Mouse (Mus musculus) heart, postnatal 0 days (tissue): Measurements from ENCODE around the gene Snx29. TPM values are rescaled to one million over a fixed set of nuclear protein-coding genes. Genes with fewer than 3 reads are reported as not detected.
"Not testable (repeated sequence)": the region's sequence is repeated elsewhere in the genome, so short reads cannot be mapped to it uniquely, and the experiment has no call there.

Experiments
- ATAC-seq: fragments of 200-750 bp; cut with Nextera tagmentation; 2 replicates; pipeline ENCODE4 v1.8.0; 2017; ENCODE audit warnings: low read depth, moderate number of reproducible peaks, moderate library complexity; ENCODE audit not compliant: insufficient read depth
- DNase-seq: peaks from one replicate; pipeline ENCODE4 v3.0.0-alpha.2; 2016; ENCODE audit warnings: low spot score
- H3K27ac ChIP-seq: fragments of 300-500 bp; sonication (generic); 2 replicates; pipeline ENCODE4 v1.5.1; 2014; ENCODE audit warnings: low read depth, mild to moderate bottlenecking
- H3K27me3 ChIP-seq: fragments of 300-500 bp; sonication (generic); 2 replicates; pipeline ENCODE4 v1.6.1; 2014; ENCODE audit warnings: low read length, mixed read lengths; ENCODE audit not compliant: control insufficient read depth, insufficient read depth
- H3K36me3 ChIP-seq: fragments of 300-500 bp; sonication (generic); replicated peaks from 2 replicates; pipeline ENCODE4 v1.6.1; 2014; ENCODE audit warnings: low read length, mixed read lengths; ENCODE audit not compliant: control insufficient read depth, insufficient read depth
- H3K4me1 ChIP-seq: fragments of 300-500 bp; sonication (generic); 2 replicates; pipeline ENCODE4 v1.6.1; 2014; ENCODE audit warnings: antibody characterized with exemption; ENCODE audit not compliant: control insufficient read depth, insufficient read depth
- H3K4me2 ChIP-seq: fragments of 300-500 bp; sonication (generic); 2 replicates; pipeline ENCODE4 v1.6.1; 2014; ENCODE audit warnings: low read depth, mild to moderate bottlenecking, low read length, moderate library complexity
- H3K4me3 ChIP-seq: fragments of 300-500 bp; sonication (generic); 2 replicates; pipeline ENCODE4 v1.5.1; 2014; ENCODE audit warnings: low read depth, low read length
- H3K9ac ChIP-seq: fragments of 300-500 bp; sonication (generic); replicated peaks from 2 replicates; pipeline ENCODE4 v1.6.1; 2014; ENCODE audit warnings: low read depth, low read length, mixed read lengths
- H3K9me3 ChIP-seq: fragments of 300-500 bp; sonication (generic); replicated peaks from 2 replicates; pipeline ENCODE4 v1.6.1; 2016; ENCODE audit warnings: low read length; ENCODE audit not compliant: control insufficient read depth
- CTCF ChIP-seq: IDR thresholded peaks from 2 replicates; pipeline ENCODE4 v1.5.1; 2016; ENCODE audit warnings: antibody characterized with exemption, control low read depth, low read depth
- EP300 ChIP-seq: IDR thresholded peaks from 2 replicates; pipeline ENCODE4 v1.6.1; 2016; ENCODE audit warnings: antibody characterized with exemption, low read depth
- WGBS: fragments of 180-500 bp; shearing (Covaris S2); extraction: QIAGEN DNeasy Blood & Tissue Kit; methylation state at CpG from one replicate; pipeline ENCODE4 v1.1.7; 2014; 5-methylcytosine and 5-hydroxymethylcytosine counted together
- polyA plus RNA-seq: library from polyadenylated mRNA; unstranded; fragments of >200 nt; fragmentation: Nextera tagmentation; extraction: Ambion mirVana; gene quantifications from 2 replicates; pipeline ENCODE4 v1.2.1, GENCODE M21; 2015
- total RNA-seq: library from RNA; depleted of rRNA; stranded (reverse); fragments of >200 nt; gene quantifications from 2 replicates; pipeline ENCODE4 v1.2.3, GENCODE M21; 2014; ENCODE audit warnings: low replicate concordance

Gene Snx29
- total and polyA plus RNA-seq, 2 experiments from 2014 or later: 3.1 to 3.9 TPM

- WGBS: 78% methylated on average over 1 of the region's 1 CpGs
Observed at GRCm38 (mm10) chr16:11422165-11422564, 99.5 kb downstream of the Snx29 start.

GRCm38 (mm10) chr16:11422889-11423610 lies 100.3 kb downstream of the Snx29 start:
- no peak overlapping the region for H3K27ac ChIP-seq
- TF ChIP-seq EP300 (no peak), CTCF (peak; percentile 48)
- 87% methylated on average over 2 of the region's 2 CpGs for WGBS

More at GRCm38 (mm10) chr16:11422165-11422564, 99.5 kb downstream of the Snx29 start:
- TF ChIP-seq EP300: no peak
- TF ChIP-seq CTCF: no peak
- H3K27ac ChIP-seq: no peak overlapping the region
- no peak overlapping the region for H3K9ac ChIP-seq
- H3K36me3 ChIP-seq: 0 out of 2 replicates have a peak, but pooled peaks cover 5% of the 10 kb centered on the region
- H3K27me3 ChIP-seq: no peaks in the 10 kb centered on the region
- no peaks in the 10 kb centered on the region for H3K4me1 ChIP-seq
- ATAC-seq: no peak
- no peak overlapping the region for H3K4me3 ChIP-seq
- no peak overlapping the region for H3K4me2 ChIP-seq
- DNase-seq: no peak
- H3K9me3 ChIP-seq: no peaks in the 10 kb centered on the region

GRCm38 (mm10) chr16:11423611-11424297 lies 101.0 kb downstream of the Snx29 start:
- not testable (repeated sequence) for H3K4me1 ChIP-seq, H3K4me2 ChIP-seq, H3K36me3 ChIP-seq, H3K9ac ChIP-seq, H3K27ac ChIP-seq, ATAC-seq, H3K4me3 ChIP-seq, H3K27me3 ChIP-seq, H3K9me3 ChIP-seq
- WGBS: 96% methylated on average over 2 of the region's 2 CpGs
- peak; percentile 36 for DNase-seq
- TF ChIP-seq CTCF: peak; percentile 75

More at GRCm38 (mm10) chr16:11422889-11423610, 100.3 kb downstream of the Snx29 start:
- Histone ChIP-seq H3K4me1 (no peaks in the 10 kb centered on the region), H3K9me3 (no peaks in the 10 kb centered on the region), H3K4me3 (no peak overlapping the region), H3K36me3 (0 out of 2 replicates have a peak, but pooled peaks cover 5% of the 10 kb centered on the region), H3K27me3 (no peaks in the 10 kb centered on the region), H3K4me2 (no peak overlapping the region), H3K9ac (no peak overlapping the region)
- DNase-seq (no peak), ATAC-seq (no peak)

GRCm38 (mm10) chr16:11424568-11425145 lies 101.9 kb downstream of the Snx29 start:
- Histone ChIP-seq H3K36me3 (0 out of 2 replicates have a peak, but pooled peaks cover 5% of the 10 kb centered on the region), H3K9ac (no peak overlapping the region), H3K4me1 (no peaks in the 10 kb centered on the region), H3K27ac (no peak overlapping the region), H3K4me2 (no peak overlapping the region), H3K4me3 (no peak overlapping the region), H3K27me3 (no peaks in the 10 kb centered on the region), H3K9me3 (no peaks in the 10 kb centered on the region)
- no peak for DNase-seq
- WGBS: 89% methylated on average over 9 of the region's 9 CpGs
- no peak for TF ChIP-seq EP300
- TF ChIP-seq CTCF: no peak
- ATAC-seq: no peak

GRCm38 (mm10) chr16:11425279-11425678 lies 102.6 kb downstream of the Snx29 start:
- no peaks in the 10 kb centered on the region for H3K4me1 ChIP-seq
- H3K27ac ChIP-seq: no peak overlapping the region
- WGBS: 37% methylated on average over 7 of the region's 7 CpGs
- no peak for DNase-seq
- H3K9me3 ChIP-seq: no peaks in the 10 kb centered on the region
- H3K9ac ChIP-seq: no peak overlapping the region
- ATAC-seq: peak; percentile 30; the same call in 1 of the 2 replicates
- TF ChIP-seq EP300 (no peak), CTCF (no peak)
- 0 out of 2 replicates have a peak, but pooled peaks cover 5% of the 10 kb centered on the region for H3K36me3 ChIP-seq
- H3K27me3 ChIP-seq: no peaks in the 10 kb centered on the region
- H3K4me2 ChIP-seq: no peak overlapping the region
- H3K4me3 ChIP-seq: no peak overlapping the region
